Mouse (Mus musculus) hindbrain, postnatal 0 days (tissue): ENCODE results near the gene Cit. TPM values are rescaled to one million over a fixed set of nuclear protein-coding genes. Genes with fewer than 3 reads are reported as not detected.

ENCODE experiments used
- ATAC-seq: fragments of 200-750 bp; cut with Nextera tagmentation; 2 replicates; pipeline ENCODE4 v1.8.0; 2017; ENCODE audit warnings: mild to moderate bottlenecking, moderate TSS enrichment, moderate library complexity
- DNase-seq: peaks from one replicate; pipeline ENCODE4 v3.0.0-alpha.2; 2015; ENCODE audit warnings: low spot score
- H3K27ac ChIP-seq: fragments of 300-500 bp; sonication (generic); 2 replicates; pipeline ENCODE4 v1.5.1; 2014; ENCODE audit warnings: mild to moderate bottlenecking
- H3K27me3 ChIP-seq: fragments of 300-500 bp; sonication (generic); 2 replicates; pipeline ENCODE4 v1.6.1; 2014; ENCODE audit warnings: low read length, mixed read lengths; ENCODE audit not compliant: insufficient read depth
- H3K36me3 ChIP-seq: fragments of 300-500 bp; sonication (generic); 2 replicates; pipeline ENCODE4 v1.6.1; 2014; ENCODE audit warnings: low read length, mixed read lengths; ENCODE audit not compliant: insufficient read depth
- H3K4me1 ChIP-seq: fragments of 300-500 bp; sonication (generic); 2 replicates; pipeline ENCODE4 v1.6.1; 2014; ENCODE audit warnings: antibody characterized with exemption, low read length, mixed read lengths; ENCODE audit not compliant: insufficient read depth
- H3K4me2 ChIP-seq: fragments of 300-500 bp; sonication (generic); 2 replicates; pipeline ENCODE4 v1.6.1; 2014; ENCODE audit warnings: low read depth, mild to moderate bottlenecking, low read length, moderate library complexity, mixed read lengths
- H3K4me3 ChIP-seq: fragments of 300-500 bp; sonication (generic); 2 replicates; pipeline ENCODE4 v1.5.1; 2014; ENCODE audit warnings: low read length
- H3K9ac ChIP-seq: fragments of 300-500 bp; sonication (generic); replicated peaks from 2 replicates; pipeline ENCODE4 v1.6.1; 2014; ENCODE audit warnings: mild to moderate bottlenecking, low read length, moderate library complexity, mixed read lengths
- H3K9me3 ChIP-seq: fragments of 300-500 bp; sonication (generic); 2 replicates; pipeline ENCODE4 v1.6.1; 2016; ENCODE audit warnings: low read length, mixed read lengths
- CTCF ChIP-seq: IDR thresholded peaks from 2 replicates; pipeline ENCODE4 v1.5.1; 2016; ENCODE audit warnings: antibody characterized with exemption, control low read depth, low read depth
- WGBS: fragments of 180-500 bp; shearing (Covaris S2); extraction: QIAGEN DNeasy Blood & Tissue Kit; methylation state at CpG from one replicate; pipeline ENCODE4 v1.1.7; 2014; 5-methylcytosine and 5-hydroxymethylcytosine counted together
- polyA plus RNA-seq: library from polyadenylated mRNA; unstranded; fragments of >200 nt; fragmentation: Nextera tagmentation; extraction: Ambion mirVana; gene quantifications from 2 replicates; pipeline ENCODE4 v1.2.1, GENCODE M21; 2015
- total RNA-seq: library from RNA; depleted of rRNA; stranded (reverse); fragments of >200 nt; gene quantifications from 2 replicates; pipeline ENCODE4 v1.2.3, GENCODE M21; 2014; rRNA removed

Cit gene
- total and polyA plus RNA-seq, 2 experiments from 2014 or later, result 30.2 to 36.7 TPM

GRCm38 (mm10) chr5:116049821-116050220 lies 204.7 kb downstream of the Cit start:
- DNase-seq (no peak), ATAC-seq (no peak)
- Histone ChIP-seq H3K27me3 (no peaks in the 10 kb centered on the region), H3K27ac (no peak overlapping the region), H3K36me3 (no peaks in the 10 kb centered on the region), H3K4me3 (no peak overlapping the region), H3K9ac (no peak overlapping the region), H3K4me2 (no peak overlapping the region), H3K4me1 (no peaks in the 10 kb centered on the region), H3K9me3 (no peaks in the 10 kb centered on the region)
- TF ChIP-seq CTCF, result no peak
- WGBS, result 74% methylated on average over 4 of the region's 4 CpGs

GRCm38 (mm10) chr5:116052171-116052570 lies 207.1 kb downstream of the Cit start:
- Histone ChIP-seq H3K9me3 (no peaks in the 10 kb centered on the region), H3K27ac (no peak overlapping the region), H3K9ac (no peak overlapping the region), H3K36me3 (no peaks in the 10 kb centered on the region), H3K4me2 (no peak overlapping the region), H3K4me3 (no peak overlapping the region), H3K27me3 (no peaks in the 10 kb centered on the region), H3K4me1 (no peaks in the 10 kb centered on the region)
- ATAC-seq, result no peak
- WGBS, result 83% methylated on average over 5 of the region's 5 CpGs
- DNase-seq, result no peak
- TF ChIP-seq CTCF, result no peak

GRCm38 (mm10) chr5:116052826-116053225 lies 207.7 kb downstream of the Cit start:
- Histone ChIP-seq H3K9ac (no peak overlapping the region), H3K27me3 (no peaks in the 10 kb centered on the region), H3K4me2 (no peak overlapping the region), H3K36me3 (no peaks in the 10 kb centered on the region), H3K9me3 (no peaks in the 10 kb centered on the region), H3K4me3 (no peak overlapping the region), H3K27ac (no peak overlapping the region), H3K4me1 (no peaks in the 10 kb centered on the region)
- 54% methylated on average over 6 of the region's 6 CpGs for WGBS
- ATAC-seq (no peak), DNase-seq (no peak)
- TF ChIP-seq CTCF, result no peak

Other genes starting within 250 kb of the Cit start
- 80.5 and 88.1 TPM in 2 replicates for gene Rab35, start 213.4 kb upstream of the Cit start, total RNA-seq
- gene Rab35, start 213.4 kb upstream of the Cit start, polyA plus RNA-seq, result 22.2 and 25.3 TPM in 2 replicates
- 124 and 134 TPM in 2 replicates for gene Bicdl1, start 113.7 kb upstream of the Cit start, total RNA-seq
- gene Bicdl1, start 113.7 kb upstream of the Cit start, polyA plus RNA-seq, result 28.8 and 31.7 TPM in 2 replicates
- gene Prkab1, start 179.2 kb downstream of the Cit start, total RNA-seq, result 48.9 and 51.0 TPM in 2 replicates
- 46.7 and 47.1 TPM in 2 replicates for gene Prkab1, start 179.2 kb downstream of the Cit start, polyA plus RNA-seq
- gene Tmem233, start 238.0 kb downstream of the Cit start, total RNA-seq, result not detected in 2 replicates
- gene Tmem233, start 238.0 kb downstream of the Cit start, polyA plus RNA-seq, result not detected in 2 replicates